Mouse (Mus musculus) kidney, postnatal 0 days (tissue): ENCODE results near the gene Ephb1. TPM values are rescaled to one million over a fixed set of nuclear protein-coding genes. Genes with fewer than 3 reads are reported as not detected.

Experiments
- ATAC-seq: fragments of 200-750 bp; cut with Nextera tagmentation; replicated peaks from 2 replicates; pipeline ENCODE4 v1.8.0; 2017; ENCODE audit warnings: low read depth, moderate number of reproducible peaks, moderate TSS enrichment, moderate library complexity; ENCODE audit not compliant: low FRiP score
- DNase-seq: peaks from one replicate; pipeline ENCODE4 v3.0.0-alpha.2; 2016; ENCODE audit warnings: low spot score
- H3K27ac ChIP-seq: fragments of 300-500 bp; sonication (generic); 2 replicates; pipeline ENCODE4 v1.5.1; 2014; ENCODE audit warnings: mild to moderate bottlenecking
- H3K27me3 ChIP-seq: fragments of 300-500 bp; sonication (generic); 2 replicates; pipeline ENCODE4 v1.6.1; 2014; ENCODE audit warnings: low read length, mixed read lengths; ENCODE audit not compliant: insufficient read depth
- H3K36me3 ChIP-seq: fragments of 300-500 bp; sonication (generic); 2 replicates; pipeline ENCODE4 v1.6.1; 2014; ENCODE audit warnings: low read length, mixed read lengths; ENCODE audit not compliant: insufficient read depth
- H3K4me1 ChIP-seq: fragments of 300-500 bp; sonication (generic); replicated peaks from 2 replicates; pipeline ENCODE4 v1.6.1; 2014; ENCODE audit warnings: antibody characterized with exemption, low read length, mixed read lengths; ENCODE audit not compliant: insufficient read depth
- H3K4me2 ChIP-seq: fragments of 300-500 bp; sonication (generic); 2 replicates; pipeline ENCODE4 v1.6.1; 2014; ENCODE audit warnings: mild to moderate bottlenecking, low read length, moderate library complexity, mixed read lengths
- H3K4me3 ChIP-seq: fragments of 300-500 bp; sonication (generic); replicated peaks from 2 replicates; pipeline ENCODE4 v1.5.1; 2014; ENCODE audit warnings: low read depth, low read length
- H3K9ac ChIP-seq: fragments of 300-500 bp; sonication (generic); 2 replicates; pipeline ENCODE4 v1.6.1; 2014; ENCODE audit warnings: low read depth, low read length
- H3K9me3 ChIP-seq: fragments of 300-500 bp; sonication (generic); replicated peaks from 2 replicates; pipeline ENCODE4 v1.6.1; 2016; ENCODE audit warnings: low read length, inconsistent platforms, mixed read lengths
- CTCF ChIP-seq: IDR thresholded peaks from 2 replicates; pipeline ENCODE4 v1.5.1; 2016; ENCODE audit warnings: antibody characterized with exemption, low read depth, mild to moderate bottlenecking, moderate library complexity
- WGBS: fragments of 180-500 bp; shearing (Covaris S2); extraction: QIAGEN DNeasy Blood & Tissue Kit; methylation state at CpG from one replicate; pipeline ENCODE4 v1.1.7; 2014; 5-methylcytosine and 5-hydroxymethylcytosine counted together
- polyA plus RNA-seq: library from polyadenylated mRNA; unstranded; fragments of >200 nt; fragmentation: Nextera tagmentation; extraction: Ambion mirVana; gene quantifications from 2 replicates; pipeline ENCODE4 v1.2.1, GENCODE M21; 2015

Gene Ephb1
- polyA plus RNA-seq, 1 experiment from 2014 or later = 4.2 TPM

DNA sequence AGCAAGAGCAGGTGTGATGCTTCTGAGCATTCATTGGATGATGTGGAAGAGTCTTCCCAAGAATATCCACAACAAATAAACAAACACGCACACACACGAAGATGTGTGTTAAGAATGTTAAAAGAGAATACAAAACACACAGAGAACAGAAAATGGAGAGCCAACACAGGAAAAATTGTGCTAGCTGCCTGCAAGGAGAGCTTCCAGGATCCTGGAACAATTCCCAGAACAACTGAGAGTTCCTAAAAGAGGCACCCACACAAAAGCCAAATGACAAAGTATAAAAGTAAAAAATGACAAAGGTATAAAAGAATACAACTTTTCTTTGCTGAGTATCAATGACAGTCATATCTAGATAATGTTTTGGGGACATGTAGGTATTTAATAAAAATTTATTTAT is 11.0 kb upstream of the Ephb1 start:
- no peak overlapping the region for H3K9ac ChIP-seq
- H3K27me3 ChIP-seq = no peaks in the 10 kb centered on the region
- TF ChIP-seq CTCF = no peak
- H3K9me3 ChIP-seq = no peaks in the 10 kb centered on the region
- no peak overlapping the region for H3K4me3 ChIP-seq
- 92% methylated on average over 2 of the region's 2 CpGs for WGBS
- H3K4me1 ChIP-seq = no peaks in the 10 kb centered on the region
- no peak overlapping the region for H3K4me2 ChIP-seq
- no peaks in the 10 kb centered on the region for H3K36me3 ChIP-seq
- H3K27ac ChIP-seq = no peak overlapping the region
- DNase-seq = no peak
- ATAC-seq = no peak

DNA sequence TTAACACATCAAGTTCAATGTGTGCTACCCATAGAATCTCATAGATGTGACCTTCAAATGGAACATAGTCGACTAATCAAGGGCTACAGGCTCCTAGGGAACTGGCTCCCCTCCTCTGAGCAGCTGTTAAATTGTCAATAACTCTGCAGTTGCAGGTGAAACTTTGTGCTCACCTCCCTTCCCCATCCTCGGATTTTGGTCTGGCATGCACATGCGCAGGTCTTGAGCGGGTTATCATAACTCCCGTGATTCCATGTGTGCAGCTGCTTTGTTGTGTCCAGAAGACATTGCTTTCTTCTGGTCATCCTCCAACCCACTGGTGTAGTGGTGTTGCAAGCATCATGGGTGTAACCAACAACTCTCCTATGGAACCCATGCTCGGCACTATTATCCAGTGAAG is 4.8 kb upstream of the Ephb1 start:
- Histone ChIP-seq H3K27ac (no peak overlapping the region), H3K36me3 (no peaks in the 10 kb centered on the region), H3K27me3 (peaks cover 14% of the 10 kb centered on the region), H3K4me2 (no peak overlapping the region), H3K4me1 (no peaks in the 10 kb centered on the region), H3K9me3 (no peaks in the 10 kb centered on the region), H3K4me3 (no peak overlapping the region), H3K9ac (no peak overlapping the region)
- no peak for TF ChIP-seq CTCF
- ATAC-seq (no peak), DNase-seq (no peak)
- WGBS = 84% methylated on average over 6 of the region's 6 CpGs

DNA sequence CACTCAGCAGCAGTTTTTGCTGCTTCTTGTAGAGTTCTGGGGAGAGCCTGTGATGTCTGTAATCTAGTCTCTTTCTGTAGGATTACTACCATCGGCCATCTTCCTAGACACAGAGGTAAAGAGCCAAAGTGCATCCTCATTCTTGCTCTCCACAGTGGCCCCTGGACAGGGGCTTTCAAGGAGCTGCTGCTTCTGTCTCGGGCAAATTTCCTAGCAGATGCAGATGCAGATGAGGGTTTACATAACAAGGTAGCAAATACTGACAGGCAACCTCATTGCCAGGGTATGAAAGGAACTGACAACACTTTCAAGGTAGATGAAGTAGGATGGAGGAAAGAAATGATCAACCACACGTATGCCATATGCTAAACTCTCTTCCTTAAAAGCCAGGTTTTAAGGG is 4.2 kb upstream of the Ephb1 start:
- no peak overlapping the region for H3K27ac ChIP-seq
- H3K36me3 ChIP-seq = no peaks in the 10 kb centered on the region
- 75% methylated on average over 3 of the region's 3 CpGs for WGBS
- no peak overlapping the region for H3K4me2 ChIP-seq
- no peaks in the 10 kb centered on the region for H3K4me1 ChIP-seq
- no peak overlapping the region for H3K4me3 ChIP-seq
- H3K27me3 ChIP-seq = peaks cover 20% of the 10 kb centered on the region
- H3K9me3 ChIP-seq = no peaks in the 10 kb centered on the region
- no peak for DNase-seq
- no peak for ATAC-seq
- H3K9ac ChIP-seq = no peak overlapping the region
- no peak for TF ChIP-seq CTCF

DNA sequence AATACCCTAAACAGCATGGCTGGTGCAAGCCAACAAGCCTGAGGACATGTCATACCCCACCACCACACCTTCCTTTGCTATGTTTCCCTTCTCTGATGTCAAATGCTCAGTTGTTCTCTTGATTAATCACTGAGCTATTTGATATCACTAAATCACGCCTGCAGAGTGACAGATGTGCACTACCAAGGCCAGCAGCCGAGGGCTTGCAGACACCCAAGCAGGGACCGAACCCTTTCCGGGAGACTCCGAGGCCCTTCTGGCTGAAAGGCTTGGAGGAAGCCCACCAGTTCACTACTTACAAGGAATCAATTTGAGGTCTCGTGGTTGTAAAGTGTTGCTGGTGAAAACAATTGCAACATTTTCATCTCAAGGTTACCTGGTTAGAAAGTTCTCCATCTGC is 3.5 kb upstream of the Ephb1 start:
- Histone ChIP-seq H3K4me2 (no peak overlapping the region), H3K4me3 (no peak overlapping the region), H3K27ac (no peak overlapping the region), H3K4me1 (0 out of 2 replicates have a peak, but pooled peaks cover 5% of the 10 kb centered on the region), H3K27me3 (peaks cover 27% of the 10 kb centered on the region), H3K9ac (no peak overlapping the region), H3K9me3 (no peaks in the 10 kb centered on the region), H3K36me3 (no peaks in the 10 kb centered on the region)
- DNase-seq (no peak), ATAC-seq (no peak)
- WGBS = 61% methylated on average over 6 of the region's 6 CpGs
- TF ChIP-seq CTCF = no peak

DNA sequence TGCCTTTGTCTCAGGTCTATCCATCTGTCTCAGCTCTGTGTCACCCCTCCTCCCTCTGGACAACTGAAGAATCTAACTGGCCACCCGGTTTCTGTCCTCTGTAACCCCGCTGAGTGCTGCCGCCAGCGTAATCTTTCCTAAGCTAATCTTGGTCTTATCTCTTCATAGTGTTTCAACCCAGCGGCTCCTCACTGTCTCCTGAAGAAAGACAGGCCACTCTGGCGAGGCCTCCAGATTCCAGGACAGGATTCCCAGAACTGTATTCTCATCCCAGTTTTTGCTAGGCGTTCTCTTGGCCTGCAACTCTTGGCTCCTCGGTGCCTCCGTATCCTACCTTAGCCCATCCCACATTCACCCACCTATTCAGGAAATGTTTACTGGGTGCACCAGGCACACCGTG is 2.0 kb upstream of the Ephb1 start:
- WGBS = 81% methylated on average over 10 of the region's 10 CpGs
- 0 out of 2 replicates have a peak, but pooled peaks cover 5% of the 10 kb centered on the region for H3K4me1 ChIP-seq
- no peak overlapping the region for H3K4me2 ChIP-seq
- ATAC-seq = no peak
- H3K9me3 ChIP-seq = no peaks in the 10 kb centered on the region
- peaks cover 42% of the 10 kb centered on the region for H3K27me3 ChIP-seq
- TF ChIP-seq CTCF = no peak
- H3K36me3 ChIP-seq = no peaks in the 10 kb centered on the region
- no peak for DNase-seq
- H3K27ac ChIP-seq = no peak overlapping the region
- H3K9ac ChIP-seq = no peak overlapping the region
- no peak overlapping the region for H3K4me3 ChIP-seq

DNA sequence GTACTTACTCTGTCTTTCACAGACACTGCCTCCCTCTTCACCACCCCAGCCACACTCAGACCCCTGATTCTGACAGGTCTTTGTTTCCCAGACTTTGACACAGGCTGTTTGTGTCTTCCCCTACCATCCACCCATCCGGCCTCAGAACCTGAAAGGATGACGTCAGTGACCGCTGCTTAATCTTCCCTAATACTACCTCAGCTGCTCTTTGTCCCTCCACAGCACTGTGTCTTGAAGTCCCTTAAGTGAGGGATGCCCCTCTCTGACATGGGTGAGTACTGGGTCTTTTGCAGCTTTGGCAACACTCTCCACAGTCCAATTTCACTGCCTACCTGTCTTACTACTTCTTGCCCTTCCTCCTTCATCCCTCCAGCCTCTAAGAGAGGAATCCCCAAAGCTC is 1.2 kb upstream of the Ephb1 start:
- no peak overlapping the region for H3K27ac ChIP-seq
- H3K9me3 ChIP-seq = no peaks in the 10 kb centered on the region
- H3K4me3 ChIP-seq = no peak overlapping the region
- H3K4me2 ChIP-seq = no peak overlapping the region
- no peak for DNase-seq
- TF ChIP-seq CTCF = no peak
- H3K4me1 ChIP-seq = 0 out of 2 replicates have a peak, but pooled peaks cover 5% of the 10 kb centered on the region
- 71% methylated on average over 3 of the region's 3 CpGs for WGBS
- ATAC-seq = no peak
- no peak overlapping the region for H3K9ac ChIP-seq
- H3K27me3 ChIP-seq = peaks cover 47% of the 10 kb centered on the region
- no peaks in the 10 kb centered on the region for H3K36me3 ChIP-seq
